Mouse (Mus musculus): ENCODE measurements at regions not wholly inside any gene's neighbourhood (a gene's known extent, or its start where the extent isn't known, plus 50 kb on each side); places are given as distances from the start of the nearest gene placed in this dataset.

GRCm38 (mm10) chr8:28195943-28196342 lies 748.5 kb downstream of the Poteg start:
- Histone ChIP-seq H3K27me3 (ENCODE audit: control insufficient read depth, insufficient read depth, low read length) (no peaks in the 10 kb centered on the region), H3K27ac (replicated peaks; ENCODE audit: low read depth, low read length) (no peak overlapping the region), H3K36me3 (ENCODE audit: control insufficient read depth, insufficient read depth, low read length) (no peaks in the 10 kb centered on the region), H3K4me2 (ENCODE audit: low read depth, severe bottlenecking) (no peak overlapping the region), H3K9me3 (ENCODE audit: control insufficient read depth, low read length) (no peaks in the 10 kb centered on the region), H3K4me3 (ENCODE audit: low read depth, low read length) (no peak overlapping the region), H3K4me1 (ENCODE audit: control insufficient read depth, insufficient read depth, low read length) (no peaks in the 10 kb centered on the region), H3K9ac (ENCODE audit: low read length) (no peak overlapping the region)
- 52% methylated on average over 1 of the region's 1 CpGs for WGBS
- no peak for DNase-seq (ENCODE audit: low spot score)
- no peak for ATAC-seq (ENCODE audit: insufficient number of reproducible peaks, low FRiP score, low TSS enrichment, low read depth)

GRCm38 (mm10) chr8:28235562-28235961 lies 788.1 kb downstream of the Poteg start:
- no peaks in the 10 kb centered on the region for H3K4me1 ChIP-seq (ENCODE audit: control insufficient read depth, insufficient read depth, low read length)
- no peak overlapping the region for H3K4me2 ChIP-seq (ENCODE audit: low read depth, severe bottlenecking)
- H3K4me3 ChIP-seq (ENCODE audit: low read depth, low read length): no peak overlapping the region
- H3K36me3 ChIP-seq (ENCODE audit: control insufficient read depth, insufficient read depth, low read length): no peaks in the 10 kb centered on the region
- H3K27me3 ChIP-seq (ENCODE audit: control insufficient read depth, insufficient read depth, low read length): no peaks in the 10 kb centered on the region
- no peak overlapping the region for H3K9ac ChIP-seq (ENCODE audit: low read length)
- H3K27ac ChIP-seq (replicated peaks; ENCODE audit: low read depth, low read length): no peak overlapping the region
- ATAC-seq (ENCODE audit: insufficient number of reproducible peaks, low FRiP score, low TSS enrichment, low read depth): no peak
- DNase-seq (ENCODE audit: low spot score): no peak
- H3K9me3 ChIP-seq (ENCODE audit: control insufficient read depth, low read length): no peaks in the 10 kb centered on the region
- WGBS: 48% methylated on average over 5 of the region's 5 CpGs

GRCm38 (mm10) chr8:28239411-28239810 lies 791.9 kb downstream of the Poteg start:
- H3K9me3 ChIP-seq (ENCODE audit: control insufficient read depth, low read length): no peaks in the 10 kb centered on the region
- H3K27me3 ChIP-seq (ENCODE audit: control insufficient read depth, insufficient read depth, low read length): no peaks in the 10 kb centered on the region
- H3K4me1 ChIP-seq (ENCODE audit: control insufficient read depth, insufficient read depth, low read length): no peaks in the 10 kb centered on the region
- WGBS: 98% methylated on average over 7 of the region's 7 CpGs
- H3K27ac ChIP-seq (replicated peaks; ENCODE audit: low read depth, low read length): no peak overlapping the region
- no peak for ATAC-seq (ENCODE audit: insufficient number of reproducible peaks, low FRiP score, low TSS enrichment, low read depth)
- no peak overlapping the region for H3K4me2 ChIP-seq (ENCODE audit: low read depth, severe bottlenecking)
- no peaks in the 10 kb centered on the region for H3K36me3 ChIP-seq (ENCODE audit: control insufficient read depth, insufficient read depth, low read length)
- H3K4me3 ChIP-seq (ENCODE audit: low read depth, low read length): no peak overlapping the region
- no peak for DNase-seq (ENCODE audit: low spot score)
- H3K9ac ChIP-seq (ENCODE audit: low read length): no peak overlapping the region

GRCm38 (mm10) chr8:28252399-28253240 lies 805.1 kb downstream of the Poteg start:
- H3K4me3 ChIP-seq (ENCODE audit: low read depth, low read length): no peak overlapping the region
- H3K27me3 ChIP-seq (ENCODE audit: control insufficient read depth, insufficient read depth, low read length): no peaks in the 10 kb centered on the region
- no peak overlapping the region for H3K27ac ChIP-seq (replicated peaks; ENCODE audit: low read depth, low read length)
- H3K9me3 ChIP-seq (ENCODE audit: control insufficient read depth, low read length): no peaks in the 10 kb centered on the region
- no peak overlapping the region for H3K9ac ChIP-seq (ENCODE audit: low read length)
- ATAC-seq (ENCODE audit: insufficient number of reproducible peaks, low FRiP score, low TSS enrichment, low read depth): no peak
- DNase-seq (ENCODE audit: low spot score): no peak
- H3K36me3 ChIP-seq (ENCODE audit: control insufficient read depth, insufficient read depth, low read length): no peaks in the 10 kb centered on the region
- no peaks in the 10 kb centered on the region for H3K4me1 ChIP-seq (ENCODE audit: control insufficient read depth, insufficient read depth, low read length)
- 61% methylated on average over 9 of the region's 9 CpGs for WGBS
- no peak overlapping the region for H3K4me2 ChIP-seq (ENCODE audit: low read depth, severe bottlenecking)

- ATAC-seq (ENCODE audit: insufficient number of reproducible peaks, low FRiP score, low TSS enrichment, low read depth) (no peak), DNase-seq (ENCODE audit: low spot score) (no peak)
- Histone ChIP-seq H3K27me3 (ENCODE audit: control insufficient read depth, insufficient read depth, low read length) (no peaks in the 10 kb centered on the region), H3K9ac (ENCODE audit: low read length) (no peak overlapping the region), H3K36me3 (ENCODE audit: control insufficient read depth, insufficient read depth, low read length) (no peaks in the 10 kb centered on the region), H3K4me2 (ENCODE audit: low read depth, severe bottlenecking) (no peak overlapping the region), H3K4me3 (ENCODE audit: low read depth, low read length) (no peak overlapping the region), H3K4me1 (ENCODE audit: control insufficient read depth, insufficient read depth, low read length) (no peaks in the 10 kb centered on the region), H3K9me3 (ENCODE audit: control insufficient read depth, low read length) (no peaks in the 10 kb centered on the region), H3K27ac (replicated peaks; ENCODE audit: low read depth, low read length) (no peak overlapping the region)
- WGBS: 86% methylated on average over 5 of the region's 5 CpGs
These were observed 819.8 kb downstream of the Poteg start for GRCm38 (mm10) chr8:28267277-28267676.

GRCm38 (mm10) chr8:28284257-28284656 lies 836.8 kb downstream of the Poteg start:
- no peak for DNase-seq (ENCODE audit: low spot score)
- Histone ChIP-seq H3K27me3 (ENCODE audit: control insufficient read depth, insufficient read depth, low read length) (no peaks in the 10 kb centered on the region), H3K4me1 (ENCODE audit: control insufficient read depth, insufficient read depth, low read length) (no peaks in the 10 kb centered on the region), H3K4me3 (ENCODE audit: low read depth, low read length) (no peak overlapping the region), H3K9me3 (ENCODE audit: control insufficient read depth, low read length) (no peaks in the 10 kb centered on the region), H3K9ac (ENCODE audit: low read length) (no peak overlapping the region), H3K27ac (replicated peaks; ENCODE audit: low read depth, low read length) (no peak overlapping the region), H3K4me2 (ENCODE audit: low read depth, severe bottlenecking) (no peak overlapping the region), H3K36me3 (ENCODE audit: control insufficient read depth, insufficient read depth, low read length) (no peaks in the 10 kb centered on the region)
- no peak for ATAC-seq (ENCODE audit: insufficient number of reproducible peaks, low FRiP score, low TSS enrichment, low read depth)
- 42% methylated on average over 2 of the region's 2 CpGs for WGBS

GRCm38 (mm10) chr8:28298896-28299793 lies 851.7 kb downstream of the Poteg start:
- no peaks in the 10 kb centered on the region for H3K36me3 ChIP-seq (ENCODE audit: control insufficient read depth, insufficient read depth, low read length)
- DNase-seq (ENCODE audit: low spot score): no peak
- no peaks in the 10 kb centered on the region for H3K4me1 ChIP-seq (ENCODE audit: control insufficient read depth, insufficient read depth, low read length)
- no peak overlapping the region for H3K4me2 ChIP-seq (ENCODE audit: low read depth, severe bottlenecking)
- H3K9me3 ChIP-seq (ENCODE audit: control insufficient read depth, low read length): no peaks in the 10 kb centered on the region
- ATAC-seq (ENCODE audit: insufficient number of reproducible peaks, low FRiP score, low TSS enrichment, low read depth): no peak
- WGBS: 77% methylated on average over 5 of the region's 5 CpGs
- H3K27me3 ChIP-seq (ENCODE audit: control insufficient read depth, insufficient read depth, low read length): no peaks in the 10 kb centered on the region
- no peak overlapping the region for H3K4me3 ChIP-seq (ENCODE audit: low read depth, low read length)
- no peak overlapping the region for H3K9ac ChIP-seq (ENCODE audit: low read length)
- H3K27ac ChIP-seq (replicated peaks; ENCODE audit: low read depth, low read length): no peak overlapping the region

GRCm38 (mm10) chr8:28317081-28317480 lies 869.6 kb downstream of the Poteg start:
- Histone ChIP-seq H3K36me3 (ENCODE audit: control insufficient read depth, insufficient read depth, low read length) (no peaks in the 10 kb centered on the region), H3K4me3 (ENCODE audit: low read depth, low read length) (no peak overlapping the region), H3K27me3 (ENCODE audit: control insufficient read depth, insufficient read depth, low read length) (no peaks in the 10 kb centered on the region), H3K4me1 (ENCODE audit: control insufficient read depth, insufficient read depth, low read length) (no peaks in the 10 kb centered on the region), H3K4me2 (ENCODE audit: low read depth, severe bottlenecking) (no peak overlapping the region), H3K27ac (replicated peaks; ENCODE audit: low read depth, low read length) (no peak overlapping the region), H3K9ac (ENCODE audit: low read length) (no peak overlapping the region), H3K9me3 (ENCODE audit: control insufficient read depth, low read length) (no peaks in the 10 kb centered on the region)
- 59% methylated on average over 1 of the region's 1 CpGs for WGBS
- ATAC-seq (ENCODE audit: insufficient number of reproducible peaks, low FRiP score, low TSS enrichment, low read depth) (no peak), DNase-seq (ENCODE audit: low spot score) (no peak)
